Mouse (Mus musculus) granulocyte monocyte progenitor cell, adult 5-6 weeks (primary cell): ENCODE measurements around the gene Tmem251. TPM values are rescaled to one million over a fixed set of nuclear protein-coding genes. Genes with fewer than 3 reads are reported as not detected.

Experiments
- ATAC-seq: replicated peaks from 2 replicates; pipeline ENCODE4 v1.8.0; 2016; ENCODE audit warnings: mild to moderate bottlenecking, moderate TSS enrichment, inconsistent platforms; ENCODE audit not compliant: poor library complexity, severe bottlenecking
- total RNA-seq, 2 experiments: library from RNA; stranded (forward) in 1 of 2; stranded (reverse) in 1 of 2; fragments of 200-712, 200-1000 nt in 1 of 2; fragments of >200 nt in 1 of 2; fragmentation: Nextera tagmentation in 1 of 2; gene quantifications; 2 replicates each; pipeline ENCODE4 v1.2.3; 2014 to 2017

Gene Tmem251
- 6.5 and 8.7 TPM in 2 replicates for total RNA-seq (2014; fragmentation: Nextera tagmentation)
- 8.0 and 9.3 TPM in 2 replicates for total RNA-seq (2017)

DNA sequence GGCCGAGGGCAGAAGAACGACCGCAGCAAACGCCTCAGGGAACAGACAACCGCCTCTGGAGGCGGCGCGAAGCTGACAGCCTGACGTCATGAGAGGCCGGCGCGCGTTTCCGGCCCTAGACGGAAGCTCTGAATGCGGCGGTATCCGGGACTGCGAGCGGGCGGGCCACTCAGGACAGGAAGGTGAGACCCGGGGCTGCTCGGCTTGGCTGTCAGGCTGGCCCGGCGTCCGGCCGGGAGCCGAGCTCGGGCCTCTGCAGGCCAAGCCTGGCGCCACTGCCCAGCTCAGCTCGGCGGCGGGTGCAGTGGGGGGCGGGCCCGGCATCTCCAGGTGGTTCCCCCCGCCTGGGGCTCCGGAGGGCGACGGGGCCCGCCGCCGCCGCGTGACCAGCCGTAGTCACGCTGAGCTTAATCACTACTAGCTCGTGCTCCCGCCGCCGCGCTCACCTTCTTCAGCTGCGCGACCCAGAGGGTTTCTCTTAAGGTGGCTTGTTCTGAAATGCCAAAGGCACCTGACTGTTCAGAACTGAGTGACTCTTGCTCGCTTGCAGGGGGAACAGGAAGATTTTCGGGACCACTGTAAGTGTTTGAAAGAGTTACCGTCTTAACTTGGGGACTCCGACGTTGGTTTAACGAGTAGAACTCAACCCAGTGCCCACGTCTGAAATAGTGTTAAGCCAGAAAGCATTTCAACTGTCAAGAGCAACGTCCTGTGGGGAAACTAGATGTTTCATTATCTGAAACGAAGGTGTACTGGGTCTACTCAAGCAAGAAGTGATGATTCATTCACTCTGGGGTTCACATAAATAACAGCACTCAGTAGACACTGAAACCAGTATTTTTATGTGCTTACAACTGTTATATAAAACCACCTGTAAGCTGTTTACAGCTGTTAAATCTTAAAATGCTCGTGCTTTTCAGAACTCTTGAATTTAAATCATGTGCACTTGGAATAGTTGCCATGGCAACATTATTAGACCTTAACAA is at the start of gene Tmem251, which contains the start of gene Moap1:
Tmem251 (plus strand) TSS at position 174 of the 986 bp plus-strand sequence.
Moap1 (minus strand) TSS at position 73 of the 986 bp plus-strand sequence.
- peak; percentile 78 for ATAC-seq

DNA sequence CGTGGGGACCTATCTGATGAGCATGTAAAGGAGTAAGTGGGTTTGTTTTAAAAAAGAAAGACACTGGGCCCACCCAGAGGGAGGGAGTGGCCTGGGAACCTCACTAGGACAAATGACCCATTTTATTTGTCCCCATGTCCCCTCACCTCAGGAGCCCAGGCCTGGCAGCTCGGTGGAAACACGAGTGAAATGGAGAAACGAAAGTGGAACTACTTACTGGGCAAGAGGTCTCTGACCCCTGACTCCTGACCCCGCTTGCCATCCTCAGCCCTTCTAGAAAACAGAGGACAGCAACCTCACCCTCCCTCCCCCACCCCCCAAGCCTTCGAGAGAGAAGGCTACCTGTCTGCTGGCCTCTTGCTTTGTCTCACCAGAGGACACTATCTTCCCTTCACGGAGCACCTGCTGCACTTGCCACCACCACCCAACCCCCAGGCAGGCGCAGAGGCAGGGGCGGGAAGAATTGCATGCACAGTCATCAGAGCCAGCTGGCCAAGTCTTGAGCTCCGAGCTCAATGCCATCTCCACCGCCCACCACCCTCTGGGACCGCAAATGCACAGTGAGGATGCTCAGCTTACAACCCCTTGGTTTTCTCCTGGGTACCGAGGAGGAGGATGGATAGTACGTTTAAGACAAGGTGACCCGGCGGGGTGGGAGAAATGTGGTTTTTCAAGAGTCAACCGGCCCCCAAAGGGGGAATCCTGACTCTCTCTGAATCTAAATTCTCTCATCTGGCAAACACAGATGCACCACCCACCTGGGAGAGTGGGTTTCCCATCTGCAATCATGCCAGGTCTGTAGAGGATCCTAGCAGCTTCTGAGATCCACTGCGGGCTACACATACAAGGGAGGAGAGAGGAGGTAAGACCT is 48.0 kb upstream of the Tmem251 start:
- peak; percentile 26 for ATAC-seq

DNA sequence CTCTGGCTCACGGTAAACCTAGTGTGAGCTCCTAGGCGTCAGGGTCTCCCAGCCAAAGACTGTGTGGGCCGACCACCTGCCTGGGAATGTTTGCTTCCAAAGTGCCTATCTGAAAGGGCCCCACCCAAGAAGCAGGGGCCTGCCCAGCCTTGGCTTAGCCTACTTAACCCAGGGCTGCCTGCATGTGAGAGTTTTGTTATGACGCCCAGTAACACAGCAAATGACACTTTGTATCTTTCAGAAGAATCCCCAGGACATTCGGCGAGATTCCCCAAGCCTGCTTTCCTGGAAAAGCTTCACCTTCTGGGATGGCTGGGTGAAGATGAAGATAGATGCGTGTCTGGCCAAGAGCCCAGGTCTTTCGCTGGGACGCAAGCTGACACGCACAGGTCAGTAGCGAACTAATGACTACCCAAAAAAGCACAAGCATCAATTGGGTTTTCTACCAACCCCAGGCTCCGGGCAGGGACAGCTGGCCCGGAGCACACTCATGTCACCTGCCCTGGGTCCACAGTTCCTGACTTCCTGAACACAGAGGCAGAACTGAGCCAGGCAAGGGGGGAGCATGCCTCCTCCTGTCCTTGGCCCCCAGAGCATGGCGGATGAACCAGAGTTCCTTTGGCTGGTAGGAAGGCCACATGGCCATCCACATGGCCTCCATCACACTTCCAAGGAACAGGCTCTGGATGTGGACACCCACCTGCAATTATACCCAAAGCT is 46.8 kb upstream of the Tmem251 start:
- ATAC-seq = no peak

DNA sequence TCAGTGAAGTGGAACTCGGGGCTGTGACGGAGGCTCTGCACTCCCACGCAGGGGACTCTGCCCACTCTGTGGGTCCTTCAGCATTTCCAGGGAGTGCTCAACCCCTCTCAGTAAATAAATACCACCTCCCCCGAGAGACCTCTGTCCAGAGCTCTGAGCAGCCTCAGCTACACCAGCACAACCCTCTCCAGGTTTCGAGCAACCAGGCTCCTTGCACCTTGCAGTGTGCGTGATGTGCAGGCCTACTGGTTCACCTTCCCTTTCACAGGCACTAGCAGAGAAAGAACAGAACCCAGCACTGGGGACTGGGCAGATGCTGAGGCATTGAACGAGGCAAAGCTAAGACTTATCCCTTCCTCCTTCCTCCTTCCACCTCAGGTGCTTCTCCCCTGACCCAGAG is 46.2 kb upstream of the Tmem251 start:
- no peak for ATAC-seq

DNA sequence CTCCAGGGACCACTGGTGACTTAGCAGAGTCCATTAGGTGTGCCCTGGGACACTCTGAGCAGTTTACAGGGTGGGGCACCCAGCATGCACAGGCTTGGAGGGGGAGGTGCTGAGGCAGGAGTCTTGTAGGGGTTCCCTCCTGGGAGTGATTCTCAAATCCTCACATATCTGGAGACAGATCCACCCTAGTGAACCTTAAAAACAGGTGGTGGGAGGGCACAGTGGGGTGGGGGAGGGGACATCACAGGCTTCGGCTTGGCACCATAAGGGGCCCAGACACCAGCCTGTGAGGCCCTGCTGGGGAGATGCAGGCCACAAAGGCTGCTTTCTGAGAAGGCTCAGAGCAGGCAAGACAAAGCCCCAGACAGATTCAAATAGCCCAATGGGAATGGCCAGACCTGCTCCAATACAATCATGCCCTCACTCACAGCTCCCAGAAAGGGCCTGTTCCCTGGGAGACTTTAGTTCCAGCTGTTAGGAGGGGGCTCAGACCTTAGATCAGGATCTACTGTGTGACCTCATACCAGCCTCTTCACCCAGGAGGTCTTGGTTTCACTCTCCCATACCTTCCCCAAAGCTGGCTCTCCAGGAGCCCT is 45.4 kb upstream of the Tmem251 start:
- no peak for ATAC-seq

DNA sequence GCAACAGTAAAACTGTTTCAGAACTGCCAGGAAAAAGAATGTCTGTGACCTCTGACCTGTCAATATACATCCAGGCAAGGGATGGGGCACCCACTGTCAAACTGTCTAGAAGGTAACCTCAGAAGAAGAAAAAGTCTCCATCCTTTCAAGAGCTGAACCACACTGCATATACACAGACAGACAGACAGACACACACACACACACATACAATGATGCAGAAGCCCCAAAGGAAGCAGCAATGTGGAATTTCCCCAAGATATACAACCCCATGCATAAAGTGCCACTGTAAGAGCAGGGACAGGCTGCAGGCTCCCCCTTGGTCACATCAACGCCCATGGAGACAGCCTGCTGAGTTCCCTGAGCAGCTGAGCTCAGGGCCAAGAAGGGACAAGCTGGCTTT is 44.4 kb upstream of the Tmem251 start:
- no peak for ATAC-seq

DNA sequence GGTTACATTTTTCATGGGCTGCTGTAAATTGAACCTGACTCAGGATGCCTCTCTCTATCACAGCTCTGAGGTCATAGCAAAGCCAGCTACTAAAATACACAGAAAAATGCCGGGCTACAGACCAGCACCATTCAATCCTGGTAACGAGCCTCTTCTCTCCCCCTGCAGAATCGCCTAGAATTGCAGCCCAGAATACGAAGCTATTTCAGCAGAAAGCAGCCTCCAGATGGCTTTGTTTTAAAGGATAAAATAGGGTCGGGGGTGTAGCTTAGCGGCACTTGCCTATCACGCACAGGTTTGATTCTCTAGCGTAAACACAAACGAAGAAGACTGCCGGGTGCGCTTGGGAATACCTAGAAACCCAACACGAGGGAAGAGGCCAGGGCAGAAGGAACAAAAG is 43.1 kb upstream of the Tmem251 start:
- no peak for ATAC-seq

DNA sequence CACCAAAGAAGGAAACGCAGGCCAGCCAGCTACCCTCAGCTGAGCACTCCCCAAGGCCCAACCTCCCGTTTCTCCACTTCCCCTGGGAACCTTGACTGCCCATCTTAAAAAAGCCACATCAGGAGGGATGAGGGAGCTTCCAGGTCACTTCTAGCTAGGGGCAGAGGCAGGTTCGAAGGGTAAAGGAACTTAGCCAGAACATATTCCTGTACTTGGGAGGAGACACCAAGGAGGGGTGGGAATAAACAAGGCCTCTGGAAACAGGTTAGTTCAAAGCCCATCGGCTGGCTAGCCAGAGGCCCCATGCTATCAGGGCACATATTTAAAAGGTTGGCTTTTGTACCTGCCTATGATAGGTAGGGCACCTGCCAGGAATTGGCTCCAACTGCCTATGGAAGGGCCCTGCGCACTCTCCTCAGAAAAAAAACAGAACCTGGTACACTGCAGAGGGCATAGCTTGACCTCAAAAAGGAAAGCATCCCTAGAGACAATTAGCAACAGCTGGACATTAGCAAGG is 41.8 kb upstream of the Tmem251 start:
- no peak for ATAC-seq

DNA sequence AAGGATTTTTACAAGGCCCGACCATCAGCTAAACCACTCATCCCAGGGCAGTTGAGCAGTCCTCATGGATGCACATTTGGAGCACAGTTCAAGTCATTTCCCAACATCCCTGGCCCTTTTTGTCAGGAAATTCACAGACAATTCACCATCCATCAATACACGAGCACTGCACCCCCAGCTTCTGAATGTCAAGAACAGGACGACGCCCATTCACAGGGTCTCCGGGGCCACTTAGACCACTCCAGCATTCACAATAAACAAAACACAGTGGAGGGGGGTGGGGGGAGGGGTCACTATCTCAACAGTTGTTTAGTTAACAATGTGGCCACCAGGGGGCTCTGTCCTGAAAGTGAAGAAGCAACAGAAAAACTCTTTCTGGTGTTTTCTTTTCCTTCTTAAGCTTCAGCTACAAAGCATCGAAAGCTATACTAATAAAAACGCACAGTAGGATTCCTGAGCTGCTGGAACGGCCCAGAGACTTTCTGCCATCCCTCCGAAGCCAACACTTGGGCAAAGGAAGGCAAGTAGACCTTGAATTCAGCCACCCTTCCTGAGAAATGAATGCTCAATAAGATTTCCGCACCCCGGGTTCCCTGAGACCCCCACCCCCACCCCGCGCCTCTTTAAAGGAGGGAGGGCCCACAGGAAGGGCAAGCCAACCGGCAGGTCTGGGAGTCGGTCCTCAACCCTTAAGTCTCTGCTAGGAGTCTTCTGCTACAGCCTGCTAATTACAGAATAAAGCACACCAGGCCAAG is 41.0 kb upstream of the Tmem251 start:
- 0 out of 2 replicates have a peak, but pooled peaks have one; percentile 13 for ATAC-seq

DNA sequence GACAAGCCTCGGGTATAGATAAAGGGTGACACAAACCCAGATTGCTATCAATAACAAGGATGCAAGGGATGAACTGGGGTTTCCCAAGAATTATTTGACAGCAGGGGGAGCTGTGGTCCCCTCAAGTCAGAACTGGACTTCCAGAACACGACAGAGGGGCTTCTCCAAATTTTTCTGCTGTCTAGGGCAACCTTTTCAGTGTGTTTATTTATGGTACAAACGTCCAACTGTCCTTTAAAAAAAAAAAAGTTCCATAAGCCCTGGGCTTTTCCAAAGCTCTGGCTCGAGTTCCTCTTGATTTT is 40.5 kb upstream of the Tmem251 start:
- no peak for ATAC-seq

DNA sequence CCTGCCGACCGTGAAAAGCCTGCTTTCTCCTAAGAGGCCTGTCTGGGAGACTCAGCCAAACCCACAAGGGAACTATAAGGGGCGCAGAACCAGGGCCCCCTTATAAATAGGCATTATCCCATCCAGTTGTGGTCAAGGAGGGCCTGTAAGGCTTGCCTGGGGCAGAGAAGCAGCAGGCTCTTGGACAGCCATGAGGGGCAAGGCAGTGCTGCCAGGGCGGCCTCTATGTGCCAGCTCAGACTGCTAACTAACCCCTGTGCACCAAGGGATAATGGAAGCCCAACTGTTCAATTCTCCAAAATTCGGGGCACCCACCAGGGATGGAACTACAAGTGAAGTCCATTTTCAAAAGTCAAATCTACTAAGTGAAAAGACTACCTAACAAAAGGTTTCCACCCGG is 40.1 kb upstream of the Tmem251 start:
- ATAC-seq = no peak

DNA sequence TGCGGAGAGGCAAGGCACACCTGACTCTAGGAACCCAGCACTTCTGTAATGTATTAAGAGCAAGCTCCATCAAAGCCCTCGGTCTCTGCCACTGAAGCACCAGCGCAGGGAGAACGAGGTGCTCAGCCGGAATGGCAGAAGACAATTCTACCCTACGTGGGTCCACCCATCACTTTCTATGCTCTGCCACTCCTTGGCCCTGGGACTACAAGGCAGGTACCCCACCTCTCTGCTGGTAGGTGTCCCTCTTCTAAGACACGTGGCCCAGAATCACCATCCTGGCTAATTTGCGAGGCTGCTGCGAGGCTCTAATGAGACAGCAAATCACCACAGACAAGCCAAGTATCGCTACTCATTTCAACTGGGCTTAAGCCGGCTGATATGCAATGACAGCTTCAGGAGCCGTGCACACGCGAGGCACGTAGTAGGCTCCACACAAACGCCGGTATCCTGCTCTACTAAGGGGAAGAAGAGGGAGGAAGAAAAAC is 39.6 kb upstream of the Tmem251 start:
- ATAC-seq = 0 out of 2 replicates have a peak, but pooled peaks have one; percentile 6

DNA sequence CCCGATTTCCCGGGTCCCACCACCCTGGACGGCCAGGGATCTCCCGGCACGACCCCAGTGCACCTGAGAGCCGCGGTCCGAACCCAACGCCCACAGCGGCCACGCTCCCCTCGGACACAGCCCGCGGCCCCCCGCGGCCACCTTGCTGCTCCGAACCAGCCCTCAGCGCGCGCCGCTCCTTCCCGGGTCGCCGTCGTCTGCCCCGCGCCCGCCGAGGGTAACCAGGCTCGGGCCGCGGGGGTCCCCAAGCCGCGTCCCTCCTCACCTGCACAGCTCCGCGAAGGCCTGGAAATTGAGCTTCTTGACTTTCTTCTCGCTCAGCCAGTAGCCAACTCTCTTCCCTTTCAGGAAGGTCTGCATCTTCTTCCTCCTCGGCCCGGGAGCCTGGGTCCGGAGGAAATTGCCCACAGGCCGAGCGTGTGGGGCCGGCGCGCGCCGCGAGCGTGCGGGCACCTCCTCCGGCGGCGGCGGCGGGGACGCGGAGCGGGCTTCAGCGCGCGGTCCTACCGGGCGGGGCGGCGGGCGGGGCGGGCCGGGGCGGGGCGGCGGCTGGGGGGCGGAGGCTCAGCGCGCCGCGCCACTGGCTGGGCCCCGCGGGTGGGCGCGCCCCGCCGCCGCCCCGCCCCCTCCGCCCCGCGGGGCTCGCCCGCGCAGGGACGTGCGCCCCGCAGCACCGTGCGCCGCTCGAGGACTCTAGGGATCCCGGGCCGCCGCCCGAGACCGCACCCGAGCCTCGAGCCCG is 38.9 kb upstream of the Tmem251 start, which contains the start of gene Itpk1:
Itpk1 (minus strand) TSS at position 474 of the 742 bp plus-strand sequence.
- peak; percentile 33 for ATAC-seq

DNA sequence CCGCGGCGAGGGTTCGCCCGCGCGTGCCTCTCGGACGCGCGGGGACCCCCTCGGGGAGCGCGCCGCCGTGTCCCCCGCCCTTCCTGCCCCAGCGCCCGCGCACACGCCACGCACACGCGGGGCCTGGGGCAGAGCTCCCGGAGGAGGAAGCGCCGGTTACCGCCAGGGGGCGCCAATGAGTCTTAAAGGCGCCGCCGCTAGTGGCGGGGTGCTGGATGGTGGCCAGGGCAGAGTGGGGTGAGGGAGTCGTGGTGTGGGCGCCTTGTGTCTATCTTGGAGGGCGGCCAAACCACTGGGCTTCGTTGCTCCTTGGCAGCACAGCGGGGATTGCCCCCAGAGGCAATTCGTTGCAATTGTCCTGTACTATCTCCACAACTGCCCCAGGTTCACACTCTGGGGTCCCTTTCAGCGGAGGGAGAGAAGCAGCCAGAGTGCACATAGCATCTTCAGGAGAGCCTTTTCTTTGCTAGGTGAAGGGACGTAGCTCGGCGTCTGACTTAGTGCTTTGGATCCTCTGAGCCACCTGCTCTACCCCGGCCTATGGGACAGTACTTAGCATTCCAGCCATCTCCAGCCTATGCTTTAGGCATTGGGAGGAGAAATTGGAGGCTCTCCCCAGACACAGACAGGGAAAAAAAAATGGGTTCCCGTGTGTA is 38.2 kb upstream of the Tmem251 start:
- ATAC-seq = peak; percentile 72

DNA sequence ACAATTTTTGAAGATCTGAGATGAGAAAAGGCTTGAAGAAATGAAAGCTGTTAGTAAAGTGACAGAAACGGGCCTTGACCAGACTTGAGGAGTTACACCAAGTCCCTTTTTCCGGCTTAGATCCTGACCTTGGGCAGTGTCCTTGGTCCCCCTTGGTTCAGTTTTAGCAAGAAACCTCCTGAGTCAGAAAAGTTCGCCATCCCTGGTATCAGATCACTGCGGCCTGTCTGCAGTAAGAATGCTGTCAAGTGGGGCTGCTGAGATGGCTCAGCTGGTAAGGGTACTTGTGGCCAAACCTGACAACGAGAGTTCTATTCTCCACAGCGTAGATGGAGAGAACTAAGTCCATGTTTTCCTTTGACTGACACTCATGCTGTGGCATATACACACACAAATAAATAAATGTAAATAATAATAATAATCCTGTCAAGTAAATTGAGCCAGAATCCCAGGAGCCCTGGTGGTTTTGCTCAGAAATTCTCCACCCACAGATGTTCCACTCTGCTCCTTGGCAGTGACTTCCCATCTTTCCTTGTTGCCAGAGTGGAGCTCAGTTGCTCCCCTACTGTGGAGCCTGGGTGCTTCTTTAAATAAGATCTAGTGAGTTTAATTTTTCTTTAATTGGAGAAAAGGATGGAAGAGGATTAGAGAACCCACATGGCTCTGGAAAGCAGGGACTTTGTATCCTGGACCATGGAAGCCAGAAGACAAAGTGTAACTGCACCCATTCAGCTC is 37.5 kb upstream of the Tmem251 start:
- no peak for ATAC-seq

DNA sequence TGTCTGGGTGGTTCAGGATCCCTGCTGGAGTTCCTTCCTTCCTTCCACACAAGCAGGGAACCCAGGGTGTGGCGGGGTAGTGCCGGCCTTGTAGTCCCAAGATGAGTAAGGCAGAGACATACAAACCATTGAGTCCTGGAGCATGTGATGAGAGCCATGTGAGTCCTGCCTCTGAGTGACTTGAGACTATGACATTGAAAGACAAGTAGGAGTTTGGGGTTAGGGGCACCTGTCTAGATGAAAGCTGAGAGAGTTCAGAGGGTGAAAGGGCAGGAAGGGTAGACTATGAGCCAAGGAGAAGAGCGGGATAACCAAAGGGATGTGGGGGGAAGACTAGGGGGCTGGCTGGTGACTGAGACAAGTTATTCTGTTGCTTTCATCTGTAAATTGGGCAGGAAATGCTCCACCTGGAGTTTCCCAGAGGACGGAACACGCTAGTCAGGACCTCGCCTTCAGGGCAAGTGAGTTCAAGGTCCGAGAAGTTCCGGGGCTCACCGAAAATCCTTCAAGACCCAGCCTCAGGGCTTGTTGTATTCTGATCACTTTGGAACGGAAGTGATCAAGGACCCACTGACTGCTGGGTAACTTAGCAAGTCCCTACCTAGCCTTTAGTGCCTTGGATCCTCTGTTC is 36.6 kb upstream of the Tmem251 start:
- no peak for ATAC-seq
